Mouse (Mus musculus) embryo, embryonic 11 days (tissue): ENCODE results near the gene Cep295nl.
A peak's percentile ranks its signal among the peaks of the same experiment; 100 is the strongest.
"Not testable (repeated sequence)": the region's sequence is repeated elsewhere in the genome, so short reads cannot be mapped to it uniquely, and the experiment has no call there.

ENCODE experiments used
- DNase-seq: peaks from one replicate; pipeline ENCODE4 v3.0.0-alpha.2; 2015

Cep295nl gene

DNA sequence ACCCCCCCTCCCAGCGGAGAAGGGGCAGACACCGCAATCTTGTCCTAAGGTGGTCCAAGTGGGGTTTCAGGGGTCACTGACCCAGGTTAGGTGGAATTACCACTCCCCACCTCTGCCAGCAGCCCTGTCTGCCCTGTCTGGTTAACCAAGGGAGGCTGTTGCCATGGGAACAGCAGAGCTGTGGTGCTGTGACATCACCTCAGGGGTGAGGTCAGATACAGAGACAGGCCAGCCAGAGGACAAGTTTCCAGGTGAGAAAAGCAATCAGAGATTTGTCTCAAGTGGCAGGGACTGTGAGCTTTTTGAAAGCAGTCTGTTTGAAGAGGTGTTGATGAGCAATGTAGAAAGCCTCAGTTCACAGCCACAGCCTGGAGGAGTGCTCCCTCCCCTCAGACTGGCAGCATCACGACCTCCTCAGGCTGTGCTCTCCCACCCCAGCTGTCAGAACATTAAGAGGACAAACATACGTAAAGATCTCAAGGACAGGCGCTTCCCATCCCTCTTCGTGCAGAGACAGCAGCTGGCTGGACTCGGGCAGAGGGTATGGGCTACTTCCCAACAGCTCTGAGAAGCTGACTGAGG lies at the start of gene Cep295nl:
Gene Cep295nl, minus strand, starts transcription at position 101 of the 582 bp plus-strand sequence.
- peak; percentile 67 for DNase-seq

DNA sequence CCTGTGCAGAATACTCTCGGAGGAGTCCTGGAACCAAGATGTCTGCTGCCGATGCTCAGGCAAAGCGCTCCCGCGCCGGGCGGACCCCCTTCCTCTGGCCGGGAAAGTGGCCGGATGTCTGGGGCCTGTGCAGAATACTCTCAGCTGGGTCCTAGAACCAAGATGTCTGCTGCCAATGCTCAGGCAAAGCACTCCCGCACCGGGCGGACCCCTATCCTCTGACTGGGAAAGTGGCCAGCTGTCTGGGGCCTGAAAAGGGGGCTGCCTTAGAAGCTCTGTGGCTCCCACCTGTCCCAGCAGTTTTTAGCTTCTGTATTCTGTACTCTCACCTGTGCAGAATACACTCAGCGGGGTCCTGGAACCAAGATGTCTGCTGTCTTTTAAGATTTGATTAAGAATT lies 45.5 kb upstream of the Cep295nl start:
- not testable (repeated sequence) for DNase-seq

DNA sequence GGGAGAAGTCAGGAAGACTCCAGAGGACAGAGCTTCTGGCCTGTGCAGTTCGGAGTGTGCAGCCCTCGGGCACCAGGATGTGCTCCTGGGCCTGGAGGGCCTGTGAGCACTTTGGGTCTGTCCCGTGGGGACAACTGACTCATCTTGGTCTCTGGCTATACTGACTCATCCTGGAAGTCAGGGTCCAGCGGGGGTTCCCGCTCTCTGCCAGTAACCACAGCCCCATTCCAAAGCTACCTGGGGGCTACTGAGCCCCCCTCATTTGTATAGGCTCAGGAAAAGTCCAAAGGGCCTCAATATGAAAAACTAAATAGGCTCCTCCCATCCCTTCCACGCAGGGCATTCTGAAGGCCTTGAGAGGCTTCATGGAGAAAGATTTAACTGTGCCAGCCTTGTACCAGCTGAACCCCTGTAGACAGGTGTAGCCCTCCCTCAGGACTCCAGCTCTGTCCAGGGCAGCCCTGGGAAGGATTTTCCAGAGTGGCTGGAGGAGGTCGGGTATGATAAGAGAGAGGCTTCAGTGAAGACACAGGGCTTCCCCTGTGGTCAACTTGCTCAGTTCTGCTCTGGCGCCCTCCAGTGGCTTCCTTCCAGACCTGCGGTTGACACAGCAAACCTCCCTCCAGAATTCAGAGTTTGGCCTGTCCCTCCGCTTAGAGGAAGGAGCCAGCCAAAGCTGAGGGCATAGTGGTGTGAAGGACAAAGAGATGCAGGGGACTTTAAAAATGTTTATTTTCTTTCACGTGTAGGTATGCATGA lies 37.1 kb upstream of the Cep295nl start:
- peak; percentile 87 for DNase-seq

DNA sequence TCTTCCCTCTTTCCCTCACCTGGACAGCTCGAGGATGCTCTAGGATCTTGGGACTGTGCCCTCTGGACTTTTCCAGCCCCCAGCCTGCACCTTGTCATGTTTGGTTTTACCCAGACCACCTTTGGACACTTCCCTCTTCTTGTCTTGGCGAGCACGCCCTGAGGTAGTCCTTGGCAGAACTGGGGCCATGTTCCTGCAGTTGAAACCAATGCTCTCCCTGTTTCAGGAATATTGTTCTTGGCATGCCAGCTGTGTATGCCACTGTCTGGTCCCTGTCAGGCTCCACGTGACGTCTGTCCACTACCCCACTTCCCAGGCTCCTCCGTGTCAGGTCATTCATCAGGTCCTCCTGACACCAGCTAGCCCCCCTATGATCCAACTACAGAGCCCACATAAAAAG lies 36.4 kb upstream of the Cep295nl start:
- no peak for DNase-seq

DNA sequence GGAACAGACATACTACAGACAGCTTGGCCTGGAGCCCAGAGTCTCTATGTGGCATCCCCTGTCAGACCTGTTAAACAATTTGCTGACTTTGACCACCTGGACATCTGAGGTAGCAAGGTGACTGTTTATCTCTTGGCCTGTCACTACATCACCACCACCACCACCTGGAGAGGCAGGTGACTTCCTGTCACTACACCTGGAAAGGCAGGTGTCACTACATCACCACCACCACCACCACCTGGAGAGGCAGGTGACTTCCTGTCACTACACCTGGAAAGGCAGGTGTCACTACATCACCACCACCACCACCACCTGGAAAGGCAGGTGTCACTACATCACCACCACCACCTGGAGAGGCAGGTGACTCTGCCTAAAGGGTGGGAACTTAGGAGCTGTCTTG lies 34.0 kb upstream of the Cep295nl start:
- not testable (repeated sequence) for DNase-seq

DNA sequence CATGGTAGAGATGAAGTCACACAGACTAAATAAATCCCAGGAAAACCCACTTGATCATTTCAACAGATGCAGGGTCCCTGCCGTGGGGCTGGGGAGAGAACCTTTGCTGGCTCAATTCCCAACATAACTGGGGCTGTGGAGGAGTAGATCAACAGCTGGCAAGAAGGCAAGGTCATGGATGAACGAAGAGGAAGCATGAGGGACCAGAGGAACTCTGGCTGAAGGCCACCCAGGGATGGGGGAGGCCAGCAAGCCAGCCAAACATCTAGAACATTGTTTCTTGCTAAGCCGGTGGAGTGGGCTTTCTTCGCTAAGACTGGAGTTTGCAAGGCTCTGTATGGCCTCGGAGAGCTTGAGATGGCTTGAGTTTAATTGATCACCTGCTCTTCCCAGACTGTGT lies 33.6 kb upstream of the Cep295nl start:
- DNase-seq: no peak

DNA sequence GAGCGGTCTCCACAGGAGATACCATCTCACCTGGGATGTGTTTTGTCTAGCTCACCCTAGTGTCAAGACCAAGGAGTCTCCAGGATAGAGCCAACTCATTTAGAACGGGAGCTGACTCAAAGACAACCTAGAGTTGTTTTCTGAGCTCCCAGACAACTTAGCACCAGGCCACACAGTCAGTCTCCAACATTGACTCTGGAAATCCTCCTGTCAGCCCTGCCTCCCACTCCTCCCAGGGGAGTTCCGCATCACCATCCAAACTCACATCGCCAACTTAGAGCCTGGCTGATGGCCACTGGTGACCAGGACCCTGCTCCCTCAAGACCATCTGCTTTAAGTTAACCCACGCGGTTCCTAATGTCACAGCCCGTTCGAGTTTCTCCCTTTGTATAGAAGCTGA lies 33.2 kb upstream of the Cep295nl start:
- DNase-seq: no peak

DNA sequence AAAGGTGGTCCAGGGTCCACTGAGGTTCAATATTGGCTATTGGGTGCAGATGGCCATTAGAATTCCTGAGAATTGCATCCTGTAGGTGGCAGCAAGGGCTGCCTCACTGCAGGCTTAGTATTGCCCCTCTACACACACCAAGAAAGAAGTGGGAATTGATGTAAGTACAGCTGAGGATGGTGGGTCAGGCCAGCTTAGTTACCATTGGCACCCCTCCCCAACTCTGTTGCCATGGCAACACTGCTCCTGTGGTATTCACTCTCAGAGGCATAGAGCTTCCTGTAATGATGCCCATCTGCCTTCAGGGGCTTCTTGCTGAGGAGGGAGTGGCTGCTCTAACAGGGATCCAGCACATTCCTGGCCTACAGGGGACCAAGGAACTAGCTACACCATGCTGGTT lies 32.7 kb upstream of the Cep295nl start:
- DNase-seq: peak; percentile 21

DNA sequence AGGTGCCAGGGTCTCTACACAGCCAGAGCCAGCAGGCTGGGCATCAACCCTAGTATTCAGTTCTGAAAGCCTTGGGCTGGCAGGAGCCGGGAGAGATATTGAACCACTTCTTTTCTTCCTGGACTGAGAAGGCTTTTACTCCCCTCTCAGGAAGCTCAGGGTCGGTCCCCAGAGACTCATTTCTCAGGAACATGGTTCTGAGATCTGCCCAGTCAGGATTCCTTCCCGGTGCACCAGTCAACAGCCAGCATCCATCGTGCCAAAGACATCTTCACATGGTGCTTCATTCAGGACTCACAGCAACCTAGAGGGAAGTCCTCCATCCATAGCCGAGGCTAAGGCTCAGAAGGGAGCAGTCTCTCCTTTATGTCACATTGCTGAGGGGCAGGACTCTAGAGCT lies 32.2 kb upstream of the Cep295nl start:
- DNase-seq: no peak

DNA sequence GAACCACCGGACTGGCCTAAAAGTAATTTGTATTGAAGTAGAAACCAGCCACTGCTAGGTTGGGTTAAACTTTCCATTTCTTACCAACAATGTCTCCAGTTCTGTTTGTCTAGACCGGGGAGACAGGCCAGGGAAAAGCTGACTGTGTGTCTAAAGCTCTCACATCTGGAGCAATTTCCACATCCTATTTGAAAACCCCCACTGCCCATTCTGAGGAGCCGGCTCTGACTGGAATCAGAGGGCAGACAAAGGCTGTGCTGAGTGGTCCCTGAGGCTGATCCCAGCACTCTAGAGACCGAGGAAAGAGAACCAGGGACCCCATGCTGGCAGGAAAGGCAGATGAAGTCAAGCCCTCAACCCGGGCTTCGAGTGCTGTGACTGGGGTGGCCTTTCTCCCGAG lies 30.3 kb upstream of the Cep295nl start:
- DNase-seq: no peak

DNA sequence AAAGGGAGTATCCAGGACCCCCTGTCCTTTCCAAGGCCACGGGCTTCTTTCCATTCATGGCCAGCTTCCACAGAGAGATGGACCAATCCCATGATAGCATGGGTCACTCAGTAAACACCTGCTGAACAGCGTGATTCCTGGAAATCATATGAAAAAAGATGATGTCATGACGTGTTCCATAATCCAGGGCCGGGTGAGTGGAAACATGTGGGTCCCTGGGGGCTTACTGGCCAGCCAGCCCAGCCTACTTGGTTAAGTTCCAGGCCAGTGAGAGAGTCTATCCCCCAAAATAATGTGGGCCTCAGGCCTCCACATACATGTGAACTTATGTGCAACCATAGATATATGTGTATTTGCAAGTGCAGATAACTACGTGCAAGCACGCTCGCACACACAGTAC lies 29.6 kb upstream of the Cep295nl start:
- DNase-seq: no peak

DNA sequence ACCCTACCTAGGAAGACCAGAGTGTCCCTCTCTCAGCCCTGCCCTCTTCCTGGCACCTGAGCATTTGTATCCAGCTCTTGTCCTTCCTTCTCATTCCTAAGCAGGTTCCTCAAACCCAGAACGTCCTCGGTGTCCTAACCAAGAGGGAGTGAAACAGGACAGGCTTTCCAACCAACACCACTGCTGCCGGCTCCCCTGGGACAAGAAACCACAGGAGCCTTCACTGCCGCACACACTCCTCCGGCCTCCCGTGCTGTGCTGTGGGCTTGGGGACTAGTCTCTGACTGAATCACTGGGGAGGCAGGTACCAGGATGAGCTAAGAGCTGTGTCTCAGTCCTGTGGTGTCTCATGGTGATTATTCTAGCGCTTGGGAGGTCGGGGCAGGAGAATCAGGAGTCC lies 27.4 kb upstream of the Cep295nl start:
- DNase-seq: no peak

DNA sequence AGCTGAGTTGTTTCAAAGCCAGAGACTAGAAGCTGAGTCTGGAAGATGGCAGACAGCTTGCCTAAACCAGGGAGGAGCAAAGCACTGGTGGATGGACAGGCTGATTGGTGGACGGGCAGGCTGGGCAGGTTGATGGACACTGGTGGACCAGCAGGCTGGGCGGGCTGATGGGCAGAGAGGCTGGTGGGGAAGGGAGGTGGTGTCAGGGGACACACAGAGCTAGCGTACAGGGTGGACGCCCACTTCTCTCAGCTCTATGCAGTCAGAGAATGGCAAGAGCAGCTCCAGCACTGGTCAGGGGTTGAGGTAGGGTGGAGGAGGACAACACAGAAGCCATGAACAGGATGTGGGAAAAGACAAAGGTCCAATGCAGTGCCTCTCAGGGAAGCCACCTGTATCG lies 27.0 kb upstream of the Cep295nl start:
- DNase-seq: no peak

DNA sequence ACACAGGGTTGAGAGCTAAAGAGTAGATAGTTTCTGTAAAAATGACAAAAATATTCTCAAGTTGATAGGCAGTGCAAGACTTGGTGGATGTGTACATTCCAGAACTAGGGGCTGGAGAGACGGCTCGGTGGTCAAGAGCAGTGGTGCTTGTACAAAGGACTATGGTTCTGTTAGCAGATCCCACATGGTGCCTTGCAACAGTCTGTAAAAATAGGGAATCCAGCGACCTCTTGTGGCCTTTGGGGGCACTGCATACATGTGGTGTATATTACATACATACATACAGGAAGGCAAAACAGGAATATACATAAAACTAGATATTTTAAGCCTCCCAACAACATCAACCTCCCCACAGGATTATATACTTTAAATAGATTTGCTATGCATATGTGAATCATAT lies 26.0 kb upstream of the Cep295nl start:
- DNase-seq: no peak

DNA sequence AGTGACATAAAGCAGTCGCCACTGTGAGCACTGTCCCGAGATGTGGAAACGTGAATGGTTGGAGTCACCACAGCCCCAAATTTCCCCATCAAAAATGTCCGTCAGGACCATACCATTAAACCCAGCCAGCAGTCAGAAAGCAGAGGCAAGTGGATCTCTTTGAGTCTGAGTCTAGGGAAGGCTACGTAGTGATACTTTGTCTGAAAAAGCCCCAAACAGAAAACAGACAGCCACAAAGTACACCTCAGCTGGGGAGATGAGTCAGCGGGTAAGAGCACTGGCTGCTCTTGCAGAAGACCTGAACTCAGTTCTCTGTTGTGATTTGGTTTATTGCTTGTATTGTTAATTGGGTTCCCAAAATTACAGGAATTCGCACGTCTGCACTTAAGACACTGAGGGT lies 24.3 kb upstream of the Cep295nl start:
- DNase-seq: no peak

DNA sequence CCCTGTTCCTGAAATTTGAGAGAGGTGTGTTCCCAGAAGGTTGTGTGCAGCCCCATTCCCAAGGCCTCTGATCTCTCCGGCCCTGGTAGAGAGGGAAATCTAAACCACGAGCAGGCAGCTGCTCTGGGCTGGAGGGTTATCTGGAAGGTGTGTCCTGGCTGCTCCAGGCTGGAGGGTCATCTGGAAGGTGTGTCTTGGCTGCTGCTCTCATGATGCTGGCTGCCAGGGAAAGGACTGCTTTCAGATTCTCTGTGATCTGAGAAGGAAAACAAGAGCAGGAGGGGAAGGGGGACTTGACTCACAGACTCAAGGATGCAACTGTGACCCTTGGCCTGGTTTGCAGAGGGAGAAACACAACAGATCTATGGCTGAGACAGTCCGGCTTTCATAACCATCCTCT lies 23.8 kb upstream of the Cep295nl start:
- DNase-seq: no peak

DNA sequence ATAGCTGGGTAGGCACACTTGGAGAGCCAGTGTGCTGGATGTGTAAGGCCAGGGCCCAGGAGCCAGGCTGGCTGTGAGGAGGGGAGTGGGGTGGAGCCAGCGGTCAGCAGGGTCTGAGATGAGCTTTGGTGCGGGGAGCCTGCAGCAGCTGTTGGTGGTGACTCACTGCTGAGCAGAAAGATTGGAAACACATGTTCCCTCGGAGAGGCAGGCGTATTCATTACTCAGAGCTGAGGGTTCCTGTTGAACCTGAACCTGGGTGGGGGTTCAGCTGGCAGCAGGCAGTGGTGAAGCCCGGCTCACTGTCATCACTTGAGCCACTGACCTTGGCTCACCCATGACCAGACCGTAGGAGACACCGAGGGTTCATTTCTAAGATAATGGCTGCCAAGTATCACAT lies 22.9 kb upstream of the Cep295nl start:
- DNase-seq: peak; percentile 77

DNA sequence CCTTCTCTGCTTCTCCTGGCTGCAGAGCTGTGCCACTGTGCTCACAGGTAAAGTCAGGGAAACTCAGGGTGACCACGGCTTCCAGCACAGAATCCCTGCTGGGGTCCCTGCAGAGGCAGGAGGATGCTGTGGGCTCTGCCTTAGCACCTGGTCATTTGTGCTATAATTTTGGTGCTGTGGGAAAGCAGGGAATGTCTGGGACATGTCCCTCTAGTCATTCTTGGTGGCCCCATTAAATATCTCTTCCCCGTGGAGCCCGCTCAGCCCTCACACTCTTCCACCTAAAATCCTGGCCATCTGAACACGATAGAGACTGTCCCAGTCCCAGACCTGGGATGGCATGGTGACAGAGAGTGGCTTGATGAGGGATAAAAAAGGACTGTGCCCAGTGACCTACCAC lies 21.7 kb upstream of the Cep295nl start:
- DNase-seq: no peak

DNA sequence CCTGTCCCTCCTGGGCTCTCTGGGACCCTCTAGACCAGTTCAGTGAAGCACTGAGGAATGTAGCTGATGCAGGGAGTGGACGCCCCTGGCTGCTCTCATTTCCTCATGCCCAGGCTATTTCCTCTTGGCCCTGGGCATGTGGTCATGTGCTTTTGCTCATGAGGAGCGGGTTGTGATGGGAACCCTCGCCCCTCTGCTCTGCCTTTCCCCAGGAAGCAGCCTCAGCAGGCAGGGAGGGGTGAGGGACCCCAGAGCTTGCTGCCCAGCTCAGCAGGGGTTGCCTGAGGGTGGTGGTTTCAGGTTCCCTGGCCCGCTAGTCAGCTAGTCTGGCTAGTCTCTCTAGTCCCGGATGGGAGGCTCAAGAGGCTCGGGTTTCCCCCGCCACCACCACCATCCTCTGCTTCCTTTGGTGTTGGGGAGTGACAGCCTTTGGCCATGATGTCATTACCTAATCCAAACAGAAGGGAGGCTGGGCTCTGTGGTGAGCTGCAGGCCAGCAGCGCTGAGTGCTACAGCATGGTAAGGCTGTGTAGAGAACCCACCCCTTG lies 20.7 kb upstream of the Cep295nl start:
- peak; percentile 79 for DNase-seq

DNA sequence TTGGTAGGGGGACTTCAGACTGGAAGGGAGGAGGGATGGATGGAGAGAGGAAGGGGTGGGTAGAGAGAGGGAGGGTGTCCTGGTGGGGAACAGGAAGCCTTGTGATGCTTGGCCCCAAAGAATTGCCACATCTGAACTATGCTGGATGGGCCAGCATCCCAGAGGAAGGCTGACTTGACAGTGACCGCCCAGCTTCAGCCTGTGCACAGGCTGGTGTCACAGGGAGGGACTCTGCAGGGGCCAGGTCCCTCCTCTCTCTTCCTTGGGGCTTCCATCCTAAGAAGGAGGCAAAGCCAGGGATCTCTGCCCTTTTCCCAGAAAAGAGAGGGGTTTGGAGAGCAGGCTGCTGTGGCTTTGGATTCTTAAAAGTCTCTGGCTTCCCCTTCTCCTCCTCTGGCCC lies 20.2 kb upstream of the Cep295nl start:
- DNase-seq: no peak

DNA sequence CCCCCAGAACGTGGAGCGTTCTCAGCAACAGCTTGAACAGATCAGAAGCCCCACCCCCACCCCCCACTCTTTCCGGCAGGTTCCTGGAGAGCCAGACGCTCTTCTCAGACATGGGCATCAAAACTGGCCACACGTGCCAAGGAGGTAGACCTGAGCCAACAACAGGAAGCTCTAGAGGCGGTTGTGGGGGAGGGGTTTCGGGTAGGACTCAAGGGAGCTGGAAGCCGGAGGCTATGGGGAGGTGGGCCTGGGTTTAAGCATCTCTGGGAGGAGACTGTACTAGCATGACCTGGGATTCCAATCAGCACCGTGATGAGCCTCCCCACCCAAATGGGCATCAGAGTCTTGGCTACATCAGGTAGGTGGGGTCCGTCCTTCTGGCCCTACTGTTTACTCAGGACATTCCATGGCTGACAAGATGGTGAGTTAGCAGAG lies 18.6 kb upstream of the Cep295nl start:
- no peak for DNase-seq

DNA sequence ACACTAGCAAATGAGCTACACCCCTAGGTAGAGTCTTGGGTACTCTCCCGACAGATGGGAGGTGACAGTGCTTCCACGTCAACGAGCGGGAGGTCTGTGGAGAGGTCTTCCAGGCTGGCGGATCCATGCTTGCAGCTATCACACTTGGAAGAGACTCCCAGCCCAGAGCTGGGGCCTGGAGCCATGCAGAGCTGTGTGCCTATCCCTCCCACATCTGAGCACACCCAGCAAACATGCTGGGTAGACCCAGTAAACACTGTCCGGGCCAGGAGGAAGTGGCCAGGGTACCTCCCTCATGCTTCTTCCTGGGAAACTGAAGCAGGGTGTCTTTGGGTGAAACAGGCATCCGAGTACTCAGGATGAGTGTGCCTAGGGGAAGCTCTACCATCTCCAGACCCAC lies 18.2 kb upstream of the Cep295nl start:
- DNase-seq: no peak

DNA sequence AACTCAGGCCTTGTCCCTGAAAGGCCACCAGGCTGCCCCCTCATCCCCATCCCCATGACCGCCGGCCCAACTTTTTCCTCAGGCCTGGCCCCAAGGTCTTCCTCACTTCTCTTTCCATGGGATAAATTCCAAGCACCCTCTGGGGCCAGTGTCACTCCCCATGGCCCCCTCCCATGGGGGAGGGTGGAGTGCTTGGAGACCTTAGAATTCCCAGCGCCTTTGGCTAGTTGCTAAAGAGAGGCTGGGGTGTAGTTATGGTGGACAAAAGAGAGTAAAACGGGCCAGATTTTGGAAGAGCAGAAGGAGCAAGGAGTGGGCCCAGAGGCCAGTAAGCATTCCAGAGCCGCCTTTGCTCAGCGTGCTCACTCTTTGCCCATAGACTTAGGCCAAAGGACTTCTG lies 13.3 kb upstream of the Cep295nl start, which contains the start of gene Timp2:
Gene Timp2, minus strand, starts transcription at position 101 of the 400 bp plus-strand sequence.
- no peak for DNase-seq

DNA sequence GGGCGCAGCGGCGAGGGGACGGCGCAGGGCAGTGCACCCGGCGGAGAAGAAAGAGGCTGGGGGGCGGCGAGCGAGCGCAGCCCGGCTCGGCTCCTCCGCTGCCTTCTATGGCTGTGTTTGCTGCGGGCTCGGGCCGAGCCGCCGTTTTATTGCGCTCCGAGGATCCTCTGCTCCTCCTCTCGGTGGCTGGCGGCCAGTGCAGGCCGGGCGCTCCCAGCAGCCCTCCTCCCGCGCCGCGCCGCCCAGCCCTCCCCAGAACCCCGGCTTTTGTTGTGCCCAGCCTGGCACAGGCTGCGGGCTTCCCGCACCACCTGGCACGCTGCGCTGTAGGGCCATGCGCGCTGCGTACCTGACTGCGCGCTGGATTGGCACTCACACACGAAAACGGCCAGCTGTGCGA lies 12.9 kb upstream of the Cep295nl start:
- DNase-seq: peak; percentile 92
